24 mouse cellular contexts compared by ENCODE assay signal in the genomic region with DNA sequence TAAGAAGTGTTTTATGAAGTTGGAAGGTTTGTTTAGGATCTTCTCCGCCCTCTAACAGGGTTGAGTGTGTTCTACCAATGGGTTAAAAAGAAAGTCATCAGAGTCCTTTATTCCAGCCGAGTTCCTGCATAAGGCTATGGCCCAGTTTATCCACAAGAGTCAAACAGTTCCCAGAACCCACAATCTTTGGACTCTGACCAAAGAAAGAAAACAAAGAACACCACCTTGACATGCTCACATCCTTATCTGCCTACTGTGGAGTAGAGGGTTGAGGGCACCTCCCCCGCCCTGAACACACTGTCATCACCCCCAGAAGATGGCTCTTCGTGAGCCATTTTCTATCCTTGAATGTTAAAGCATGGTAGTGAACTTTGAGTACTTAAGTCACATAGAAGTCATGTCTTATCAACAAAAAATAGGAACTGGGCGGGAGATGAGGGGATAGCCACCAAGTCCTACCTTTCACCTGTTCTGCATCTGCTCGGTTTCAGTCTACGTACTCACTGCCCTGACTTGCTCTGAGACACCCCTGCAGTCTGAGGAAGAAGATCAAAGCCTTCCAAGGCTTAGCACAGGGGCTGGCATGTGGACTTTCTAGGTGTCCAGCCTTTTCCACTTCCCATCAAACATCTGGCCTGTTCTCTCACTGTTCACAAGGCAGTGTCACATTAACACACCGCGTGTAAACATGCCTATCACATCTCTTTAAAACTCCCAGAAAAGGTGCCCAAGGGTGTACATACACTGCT.
"Had no signal": no experiment of that assay in that cellular context is flagged by ENCODE, and none has a peak within 500 bp of the region (broad histone marks: within the 10 kb centered on the region; RNA-seq: fewer than 3 reads in every experiment).

No protein-coding gene starts in this region.

- H3K4me1 ChIP-seq: lung, embryonic 15.5 days; midbrain, embryonic 13.5 days; midbrain, embryonic 15.5 days; neural tube, embryonic 13.5 days; neural tube, embryonic 15.5 days had no signal

- H3K27ac ChIP-seq: liver, embryonic 13.5 days; liver, embryonic 15.5 days; lung, embryonic 15.5 days; macrophage; midbrain, embryonic 13.5 days; midbrain, embryonic 15.5 days; neural tube, embryonic 13.5 days; neural tube, embryonic 15.5 days had no signal

- H3K9me3 ChIP-seq: liver, embryonic 13.5 days; liver, embryonic 15.5 days; lung, embryonic 15.5 days; megakaryocyte, embryonic 14.5 days; midbrain, embryonic 13.5 days; midbrain, embryonic 15.5 days; neural tube, embryonic 13.5 days; neural tube, embryonic 15.5 days had no signal

- H3K9ac ChIP-seq: liver, embryonic 13.5 days; liver, embryonic 15.5 days; liver, postnatal 0 days; lung, embryonic 15.5 days; midbrain, embryonic 13.5 days; midbrain, embryonic 15.5 days; neural tube, embryonic 13.5 days; neural tube, embryonic 15.5 days had no signal

- DNase-seq: liver, embryonic 13.5 days; liver, postnatal 0 days; lung, adult 2 months; lung, postnatal 14 days; lung, postnatal 36 days; retina, postnatal 1 day; right cerebral cortex, adult 18-20 months; right cerebral cortex, postnatal 25 days; right cerebral cortex, postnatal 4 days; spleen, adult 18-20 months; thymus, adult 2 months; thymus, postnatal 25 days; thymus, postnatal 4 days had no signal

- ATAC-seq: liver, postnatal 0 days; lung, postnatal 0 days; midbrain, embryonic 13.5 days; midbrain, embryonic 15.5 days had no signal

- H3K4me2 ChIP-seq: liver, embryonic 13.5 days; liver, embryonic 15.5 days; lung, embryonic 15.5 days; midbrain, embryonic 11.5 days; midbrain, embryonic 13.5 days; midbrain, embryonic 15.5 days; neural tube, embryonic 13.5 days; neural tube, embryonic 15.5 days had no signal

- H3K4me3 ChIP-seq: liver, embryonic 13.5 days; liver, embryonic 15.5 days; lung, embryonic 15.5 days; megakaryocyte, embryonic 14.5 days; midbrain, embryonic 13.5 days; midbrain, embryonic 15.5 days; myocyte; neural tube, embryonic 13.5 days; neural tube, embryonic 15.5 days had no signal

- H3K36me3 ChIP-seq: midbrain, embryonic 15.5 days had no signal

- H3K27me3 ChIP-seq: liver, embryonic 13.5 days; liver, embryonic 15.5 days; lung, embryonic 15.5 days; megakaryocyte, embryonic 14.5 days; midbrain, embryonic 13.5 days; midbrain, embryonic 15.5 days; neural tube, embryonic 13.5 days; neural tube, embryonic 15.5 days had no signal
